Mouse (Mus musculus) kidney, adult 2 months (tissue): ENCODE results near the gene Nprl2.

Experiments
- CTCF ChIP-seq: fragments of 200-500 bp; conservative IDR thresholded peaks from 2 replicates; pipeline ENCODE4 v1.5.1; 2011; ENCODE audit warnings: low read depth, mild to moderate bottlenecking, control low read depth, low read length, moderate library complexity, mixed read lengths; ENCODE audit not compliant: insufficient read depth, insufficient read length
- POLR2A ChIP-seq: fragments of 200-500 bp; IDR thresholded peaks from one replicate; pipeline ENCODE4 v1.6.1; 2011; ENCODE audit warnings: low read depth, low read length, control low read depth

GRCm38 (mm10) chr9:107508266-107508665, 33.8 kb upstream of the Nprl2 start:
- TF ChIP-seq CTCF: no peak
- TF ChIP-seq POLR2A: no peak
